Mouse (Mus musculus): ENCODE results near the gene Ten1.

Ten1 gene

GRCm38 (mm10) chr11:116198639-116199531 lies at the start of gene Ten1, which contains the start of gene Acox1:
Gene Ten1, plus strand, starts transcription at chr11:116198855.
Gene Acox1, minus strand, starts transcription at chr11:116199045.
- peak; percentile 98 for DNase-seq (ENCODE audit: low read depth)

DNA sequence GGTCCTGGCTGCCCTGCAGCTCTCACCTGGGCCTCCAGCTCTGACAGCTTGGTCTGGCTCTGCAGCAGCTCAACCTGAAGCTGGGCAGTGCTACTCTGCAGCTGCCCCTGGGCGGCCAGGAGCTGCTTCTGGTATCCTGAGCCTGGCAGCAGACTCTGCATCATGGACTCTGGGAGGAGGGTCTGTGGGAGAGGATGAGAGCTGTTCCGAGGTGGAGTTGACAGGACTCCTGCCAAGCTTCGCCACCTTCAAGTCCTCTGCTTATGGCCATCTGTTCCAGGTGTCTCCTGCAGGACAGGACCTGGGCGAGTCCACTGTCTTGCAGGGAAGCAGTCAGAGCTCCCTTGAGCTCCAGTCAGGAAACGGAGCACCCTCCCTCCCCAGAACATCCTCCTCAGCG lies 49.3 kb upstream of the Ten1 start:
- no peak for DNase-seq (ENCODE audit: low read depth)

DNA sequence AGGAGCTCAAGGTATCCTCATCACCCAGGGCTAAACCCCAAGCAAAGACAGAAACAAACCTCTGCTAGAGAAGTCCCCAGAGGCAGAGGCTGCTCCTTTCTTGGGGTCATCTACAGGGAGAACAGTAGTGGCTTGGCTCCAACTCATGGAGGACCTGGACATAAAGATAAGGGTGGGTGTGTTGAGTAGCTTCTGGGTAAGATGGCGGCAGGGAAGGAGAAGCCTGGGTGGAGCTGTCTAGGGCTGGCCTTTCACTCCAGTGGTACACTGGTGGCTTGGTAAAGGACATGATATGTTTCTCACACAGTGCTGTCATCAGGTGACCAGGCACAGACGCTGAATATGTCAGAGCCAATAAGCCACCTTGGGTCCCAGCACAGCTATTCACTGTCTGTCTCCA lies 47.7 kb upstream of the Ten1 start:
- DNase-seq (ENCODE audit: low read depth), result no peak

GRCm38 (mm10) chr11:116161312-116161711 lies 37.3 kb upstream of the Ten1 start:
- no peak for DNase-seq (ENCODE audit: low read depth)

DNA sequence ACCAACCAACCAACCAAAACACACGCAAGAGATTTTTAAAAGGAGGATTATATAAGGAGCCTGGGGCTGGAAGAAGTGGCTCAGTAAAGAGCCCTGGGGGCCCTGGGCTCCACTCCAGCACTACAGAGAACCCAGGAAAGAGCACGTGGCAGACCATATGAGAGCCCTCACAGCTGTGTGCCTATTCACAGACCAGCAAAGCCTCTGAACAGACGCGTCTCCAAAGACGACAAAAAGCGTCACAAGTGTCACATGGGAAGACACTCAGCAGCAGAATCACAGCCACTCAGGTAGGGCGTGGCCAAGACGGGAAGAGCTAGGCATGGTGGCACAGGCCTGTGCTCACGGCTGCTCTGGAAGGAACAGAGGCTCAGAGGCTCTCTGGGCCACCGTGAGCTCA lies 36.5 kb upstream of the Ten1 start:
- DNase-seq (ENCODE audit: low read depth), result no peak

DNA sequence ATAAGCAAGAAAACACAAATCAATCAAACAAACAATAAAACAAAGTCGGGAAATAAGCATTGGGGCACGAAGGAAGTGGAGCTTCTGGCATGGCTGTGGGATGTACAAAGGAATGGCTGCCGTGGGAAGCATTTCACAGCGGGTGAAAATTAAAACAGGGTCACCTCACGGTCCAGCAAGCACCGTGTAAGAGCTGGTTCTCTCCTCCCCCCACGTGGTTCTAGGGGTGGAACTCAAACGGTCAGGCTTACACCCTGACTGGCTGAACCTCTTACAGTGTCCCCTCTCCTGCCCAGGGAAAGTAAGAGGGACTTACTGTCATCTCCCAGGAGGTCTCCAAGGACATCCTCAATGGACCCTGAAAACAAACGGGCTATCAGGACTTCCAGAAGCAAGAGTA lies 35.7 kb upstream of the Ten1 start:
- no peak for DNase-seq (ENCODE audit: low read depth)

- peak; percentile 82 for DNase-seq (ENCODE audit: low read depth)
Observed at GRCm38 (mm10) chr11:116167232-116167631, 31.4 kb upstream of the Ten1 start.

- DNase-seq (ENCODE audit: low read depth), result peak; percentile 96
Observed at GRCm38 (mm10) chr11:116167884-116168439, 30.7 kb upstream of the Ten1 start, which contains the start of gene Fbf1. Gene Fbf1, minus strand, starts transcription at chr11:116168166.

- DNase-seq (ENCODE audit: low read depth), result no peak
Observed at GRCm38 (mm10) chr11:116169214-116169613, 29.4 kb upstream of the Ten1 start.

DNA sequence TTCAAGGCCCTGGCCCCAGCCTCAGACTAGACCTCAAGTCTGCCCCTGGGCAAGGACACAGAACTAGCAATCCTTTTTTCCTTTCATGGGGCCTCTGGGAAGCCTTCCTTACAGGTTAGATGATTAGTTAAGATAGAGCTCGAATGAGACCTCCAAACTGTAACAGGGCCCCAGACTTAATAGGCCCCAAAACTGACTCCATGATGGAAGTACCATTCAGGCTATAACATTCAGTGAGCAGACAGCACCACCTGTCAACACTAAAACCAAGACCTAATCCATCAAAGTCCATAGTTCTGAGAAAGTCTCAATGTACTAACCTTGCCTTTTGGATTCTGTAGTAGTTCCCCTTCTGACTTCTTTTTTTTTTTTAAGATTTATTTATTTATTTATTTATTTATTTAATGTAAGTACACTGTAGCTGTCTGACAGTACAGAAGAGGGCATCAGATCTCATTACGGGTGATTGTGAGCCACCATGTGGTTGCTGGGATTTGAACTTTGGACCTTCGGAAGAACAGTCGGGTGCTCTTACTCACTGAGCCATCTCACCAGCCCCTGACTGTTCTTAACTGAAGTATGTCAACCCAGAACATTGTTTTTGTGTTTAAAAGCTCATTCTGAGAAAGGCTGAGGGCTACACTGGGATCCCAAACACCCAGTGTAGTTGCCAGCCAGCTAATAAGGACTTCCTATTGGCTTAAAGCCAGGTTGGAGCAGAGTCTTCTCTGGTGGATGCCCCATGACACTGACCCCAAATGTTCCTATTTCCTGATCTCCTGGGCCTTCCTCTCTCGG lies 28.5 kb upstream of the Ten1 start:
- no peak for DNase-seq (ENCODE audit: low read depth)

DNA sequence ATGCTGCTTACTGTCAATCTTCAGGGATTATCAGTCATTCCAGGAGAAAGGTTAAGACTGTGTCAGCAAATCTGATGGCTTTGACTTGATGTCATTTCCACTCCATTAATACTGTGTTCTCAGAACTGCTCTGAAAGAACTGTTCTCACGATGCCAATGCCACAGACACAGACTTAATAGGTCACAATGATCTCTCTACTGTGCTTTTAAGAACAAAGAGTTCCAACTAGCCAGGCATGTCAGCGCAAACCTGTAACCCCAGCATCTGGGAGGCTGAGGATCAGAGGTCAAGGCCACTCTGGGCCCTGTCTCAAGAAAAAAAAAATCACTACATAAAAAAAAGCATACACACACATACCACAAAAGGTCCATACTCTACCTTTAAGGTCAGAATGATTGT lies 26.7 kb upstream of the Ten1 start:
- DNase-seq (ENCODE audit: low read depth), result no peak

GRCm38 (mm10) chr11:116174775-116175448 lies 23.7 kb upstream of the Ten1 start:
- DNase-seq (ENCODE audit: low read depth), result no peak

DNA sequence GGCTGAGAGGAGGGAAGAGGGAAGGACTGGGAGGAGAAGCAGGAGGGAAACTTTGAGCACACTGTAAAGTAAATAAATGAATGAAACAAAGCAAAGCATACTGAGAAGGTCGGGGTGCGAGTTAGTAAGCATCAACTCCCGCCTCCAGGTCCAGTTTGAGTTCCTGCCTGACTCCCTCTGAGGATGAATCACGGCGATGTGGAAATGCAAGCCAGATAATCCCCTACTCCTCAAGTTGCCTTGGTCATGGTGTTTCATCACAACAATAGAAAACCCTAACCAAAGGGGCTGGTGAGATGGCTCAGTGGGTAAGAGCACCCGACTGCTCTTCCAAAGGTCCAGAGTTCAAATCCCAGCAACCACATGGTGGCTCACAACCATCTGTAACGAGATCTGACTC lies 22.6 kb upstream of the Ten1 start:
- DNase-seq (ENCODE audit: low read depth), result peak; percentile 83

DNA sequence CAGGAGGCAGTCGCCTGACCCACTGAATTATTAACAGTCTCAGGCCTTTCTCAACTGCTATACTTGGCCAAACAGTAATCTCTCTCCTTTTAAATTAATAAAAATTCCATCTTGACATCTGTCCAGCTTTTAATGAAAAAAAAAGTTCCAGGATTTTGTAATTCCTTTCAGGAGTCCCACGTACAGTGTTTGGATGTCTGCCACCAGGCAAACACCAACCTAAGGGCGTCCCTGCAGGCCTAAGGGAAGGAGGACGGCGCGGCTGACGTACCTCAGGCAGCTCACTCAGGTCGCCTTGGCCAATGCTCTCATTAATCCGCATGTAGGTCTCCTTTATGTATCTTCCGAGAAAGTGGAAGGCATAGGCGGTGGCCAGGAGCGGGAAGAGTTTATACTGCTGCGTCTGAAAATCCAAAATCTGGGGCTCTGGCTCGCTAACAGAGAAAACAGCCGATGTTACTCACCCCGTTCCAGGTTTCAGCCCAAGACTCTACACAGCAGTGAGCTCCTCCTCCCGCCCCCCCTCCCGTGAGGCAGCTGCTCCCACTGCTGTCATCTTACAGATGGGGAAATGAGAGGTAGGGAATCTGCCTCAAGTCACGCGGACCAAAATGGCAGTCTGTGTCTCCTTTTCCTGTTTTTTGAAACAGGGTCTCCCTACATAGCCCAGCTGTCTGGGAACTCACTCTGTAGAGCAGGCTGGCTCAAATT lies 20.1 kb upstream of the Ten1 start:
- no peak for DNase-seq (ENCODE audit: low read depth)

DNA sequence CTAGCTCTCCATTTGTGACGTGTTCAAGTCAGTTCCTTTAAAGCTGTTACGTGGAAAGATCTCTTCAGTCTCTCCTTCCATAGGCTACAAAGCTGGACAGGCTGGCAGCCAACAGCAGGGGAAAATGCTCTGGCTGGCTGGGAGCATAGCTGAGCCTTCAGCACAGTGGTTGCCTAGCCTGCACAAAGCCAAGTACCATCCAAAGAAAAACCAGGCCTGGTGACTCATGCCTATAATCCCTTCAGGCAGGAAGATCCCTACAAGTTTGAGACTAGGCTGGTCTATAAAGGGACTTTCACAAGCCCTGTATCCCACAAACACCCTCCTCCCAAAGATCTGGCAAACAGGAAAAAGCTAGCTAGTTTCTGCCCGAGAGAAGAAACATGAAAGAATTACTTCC lies 12.8 kb upstream of the Ten1 start:
- peak; percentile 82 for DNase-seq (ENCODE audit: low read depth)

- DNase-seq (ENCODE audit: low read depth), result no peak
Observed at GRCm38 (mm10) chr11:116186360-116186759, 12.3 kb upstream of the Ten1 start.

DNA sequence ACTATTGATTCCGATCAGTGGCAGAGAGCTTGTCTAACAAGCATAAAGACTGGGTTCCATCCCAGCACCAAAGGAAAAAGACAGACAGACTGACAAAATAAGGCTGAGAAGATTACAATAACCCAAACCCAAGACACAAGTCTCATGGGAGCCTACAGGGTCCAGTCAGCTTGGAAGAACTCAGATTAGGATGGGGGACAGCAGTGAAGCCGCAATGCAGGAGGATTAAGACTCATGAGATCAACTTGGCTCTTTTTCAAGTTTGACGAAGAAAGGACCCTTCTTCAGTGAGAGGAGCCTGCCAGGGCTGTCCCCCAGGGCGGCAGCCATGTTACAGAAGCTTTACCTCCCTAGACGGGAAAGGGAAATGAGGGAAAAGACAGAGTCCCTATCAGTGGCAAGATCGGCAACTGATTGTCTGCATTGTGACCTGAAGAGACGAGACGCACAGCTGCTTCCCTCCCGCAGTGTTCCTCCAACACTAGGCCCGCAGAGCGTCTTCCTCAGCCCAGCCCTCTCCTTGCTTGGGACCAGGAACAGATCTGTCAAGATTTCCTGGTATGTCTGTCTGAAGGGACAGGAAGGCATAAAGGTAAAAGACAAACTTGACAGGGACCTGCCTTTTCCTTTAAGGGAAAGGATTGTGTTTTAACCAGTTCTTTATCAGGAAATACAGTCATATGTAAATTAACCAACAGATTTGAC lies 11.3 kb upstream of the Ten1 start:
- DNase-seq (ENCODE audit: low read depth), result no peak

DNA sequence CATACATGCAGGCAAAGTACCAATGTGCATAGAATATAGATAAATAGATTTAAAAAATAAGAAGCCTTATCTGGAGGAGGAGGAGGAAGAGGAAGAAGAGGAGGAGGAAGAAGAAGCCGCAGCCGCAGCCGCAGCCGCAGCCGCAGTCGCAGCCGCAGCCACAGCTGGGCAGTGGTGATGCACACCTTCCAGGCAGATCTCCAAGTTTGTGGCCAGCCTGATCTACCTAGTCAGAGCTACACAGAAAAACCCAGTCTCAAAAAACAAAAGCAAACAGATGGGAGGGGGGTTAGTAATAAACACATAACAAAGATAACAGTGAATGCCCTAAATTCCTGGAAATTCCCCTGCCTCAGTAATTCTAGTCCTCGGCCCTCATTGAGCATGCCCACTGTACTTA lies 4.0 kb upstream of the Ten1 start:
- no peak for DNase-seq (ENCODE audit: low read depth)

- DNase-seq (ENCODE audit: low read depth), result no peak
Observed at GRCm38 (mm10) chr11:116195252-116195651, 3.4 kb upstream of the Ten1 start.

DNA sequence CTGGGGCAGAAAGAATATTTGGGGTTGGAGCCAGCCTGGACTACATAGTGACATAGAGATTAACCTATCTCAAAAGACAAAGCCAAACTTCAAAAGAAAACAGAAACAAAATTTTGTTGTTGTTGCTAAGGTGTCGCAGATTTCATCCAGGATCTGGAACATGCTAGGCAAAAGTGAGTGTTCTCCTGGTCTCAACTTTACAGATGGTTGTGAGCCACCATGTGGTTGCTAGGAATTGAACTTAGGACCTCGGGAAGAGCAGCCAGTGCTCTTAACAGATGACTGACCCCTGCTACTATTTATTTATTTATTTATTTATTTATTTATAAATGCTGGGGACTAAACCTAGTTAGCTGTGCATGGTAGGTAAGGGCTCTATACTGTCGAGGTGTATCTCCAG lies 2.3 kb upstream of the Ten1 start:
- DNase-seq (ENCODE audit: low read depth), result no peak

Data from NIH3T3 (cell line).